Mouse (Mus musculus) MEL (cell line): ENCODE results near the gene Baiap2l1.

ENCODE experiments used
- KAT2A ChIP-seq: conservative IDR thresholded peaks from 2 replicates; pipeline ENCODE4 v1.6.1; 2012; ENCODE audit warnings: low read depth, low read length, improper control_type of control experiment, inconsistent platforms
- ZMIZ1 ChIP-seq: IDR thresholded peaks from 2 replicates; pipeline ENCODE4 v1.6.1; 2012; ENCODE audit warnings: low read depth, mild to moderate bottlenecking, inconsistent platforms, low read length, improper control_type of control experiment, moderate library complexity

GRCm38 (mm10) chr5:144387851-144388250 is 29.9 kb upstream of the Baiap2l1 start:
- TF ChIP-seq ZMIZ1 (no peak), KAT2A (no peak)
